Mouse (Mus musculus): Measurements from ENCODE around the gene Nol6. TPM values are rescaled to one million over a fixed set of nuclear protein-coding genes. Genes with fewer than 3 reads are reported as not detected.
A peak's percentile ranks its signal among the peaks of the same experiment; 100 is the strongest.

The Nol6 gene
- total RNA-seq (2021): 10 to 100 TPM; 16.2 to 18.9 TPM
- long read RNA-seq, experiment 1, full-length matches to known transcripts: 4 of 8 reads
- long read RNA-seq, experiment 1, partial matches to known transcripts: 3 of 8 reads
- long read RNA-seq, experiment 1, other reads (novel, unspliced or antisense): 1 of 8 reads
- long read RNA-seq, experiment 2, full-length matches to known transcripts: 3 of 3 reads
- long read RNA-seq, experiment 2, partial matches to known transcripts: 0 of 3 reads
- long read RNA-seq, experiment 2, other reads (novel, unspliced or antisense): 0 of 3 reads

DNA sequence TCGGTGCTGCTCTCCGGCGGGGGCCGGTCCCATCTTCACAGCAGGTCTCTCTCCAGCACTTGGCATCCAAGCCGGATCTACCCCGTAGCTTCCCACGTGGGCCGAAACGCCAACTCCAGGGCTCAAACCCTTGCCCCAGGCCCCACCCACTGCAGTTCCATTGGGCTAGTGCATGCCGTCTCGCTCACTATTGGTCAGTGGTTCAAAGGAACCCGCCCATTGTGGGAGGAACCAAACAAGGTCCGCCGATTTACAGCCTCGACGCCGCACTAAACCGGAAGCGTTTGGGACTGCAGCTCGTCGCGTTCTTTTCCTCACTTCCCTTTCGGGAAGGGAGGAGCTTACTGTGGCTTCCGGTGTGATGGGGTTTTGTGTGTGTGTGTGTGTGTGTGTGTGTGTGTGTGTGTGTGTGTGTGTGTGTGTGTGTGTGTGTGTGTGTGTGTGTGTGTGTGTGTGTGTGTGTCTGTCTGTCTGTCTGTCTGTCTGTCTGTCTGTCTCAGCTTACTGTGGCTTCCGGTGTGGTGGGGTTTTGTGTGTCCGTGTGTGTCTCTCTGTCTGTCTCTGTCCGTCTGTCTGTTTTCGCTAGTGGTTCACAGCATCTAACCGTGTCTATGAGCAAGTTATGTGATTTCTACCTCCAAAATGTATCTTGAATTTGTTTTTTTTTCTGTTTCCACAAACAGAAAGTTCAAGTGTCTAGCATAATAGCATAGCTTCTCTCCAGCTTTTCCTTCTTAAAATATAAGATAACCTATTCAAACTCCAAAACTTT is at the start of gene Nol6:
Gene Nol6, minus strand, starts transcription at position 276 of the 772 bp plus-strand sequence.
- DNase-seq: peak; percentile 98 to 99

GRCm38 (mm10) chr4:41170970-41171369 is 46.7 kb upstream of the Nol6 start:
- no peak for DNase-seq

GRCm38 (mm10) chr4:41165693-41166475 is 41.6 kb upstream of the Nol6 start:
- DNase-seq: peak; percentile 57 to 89

DNA sequence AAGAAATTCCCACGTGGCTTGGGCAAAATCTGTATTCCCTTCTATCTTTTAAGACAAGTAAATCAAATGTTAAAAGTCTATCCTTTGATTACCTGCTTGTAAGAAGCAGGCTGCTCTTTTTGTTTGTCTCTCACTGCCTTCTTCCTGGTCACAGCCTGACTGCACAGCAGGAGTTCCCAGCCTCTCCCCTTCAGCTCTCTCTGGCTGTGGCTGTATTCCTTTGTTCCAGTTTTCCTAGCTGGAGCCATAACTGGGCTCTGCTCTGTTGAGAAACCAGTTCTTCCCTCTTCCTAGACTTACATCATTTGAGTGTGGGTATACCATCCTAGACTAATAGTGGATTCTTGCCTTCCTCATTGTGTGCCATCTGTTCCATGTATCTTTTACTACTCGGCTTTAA is 40.7 kb upstream of the Nol6 start:
- DNase-seq: no peak

DNA sequence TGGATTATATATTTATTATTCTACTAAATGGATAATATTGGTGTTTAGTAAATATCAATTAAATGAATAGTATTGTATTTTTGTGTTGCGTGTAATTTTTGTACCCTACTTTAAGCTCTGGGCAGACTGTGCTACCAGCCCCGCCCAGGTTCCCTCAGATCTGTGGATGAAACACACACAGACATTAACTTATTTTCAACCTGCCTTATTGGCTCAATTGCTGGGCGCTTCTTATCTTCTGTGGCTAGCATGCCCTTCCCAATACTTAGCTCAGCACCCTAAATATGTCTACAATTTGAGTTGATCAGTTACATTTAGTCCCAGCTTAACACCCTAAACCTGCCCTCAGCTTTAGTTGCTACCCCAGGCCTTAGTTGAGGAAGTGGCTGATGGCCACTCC is 37.0 kb upstream of the Nol6 start:
- no peak for DNase-seq

DNA sequence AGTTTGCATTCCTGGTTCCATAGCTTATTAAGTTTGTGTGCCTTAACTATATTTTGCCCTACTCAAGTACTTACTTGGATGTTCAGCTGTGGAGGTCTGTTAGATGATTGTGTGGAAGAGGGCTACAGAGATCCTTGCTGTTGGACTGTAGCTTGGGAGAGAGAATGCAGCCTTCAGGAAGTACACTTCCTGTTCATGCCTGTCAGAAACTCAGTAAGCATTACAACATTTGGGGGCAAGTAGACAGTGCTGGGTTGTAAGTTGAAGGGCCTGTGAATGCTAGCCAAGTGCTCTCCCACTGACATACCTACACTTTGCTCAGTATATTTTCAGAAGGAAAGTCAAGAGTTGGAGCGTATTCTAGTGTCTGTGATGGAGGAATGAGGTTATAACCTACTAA is 34.0 kb upstream of the Nol6 start:
- no peak for DNase-seq

DNA sequence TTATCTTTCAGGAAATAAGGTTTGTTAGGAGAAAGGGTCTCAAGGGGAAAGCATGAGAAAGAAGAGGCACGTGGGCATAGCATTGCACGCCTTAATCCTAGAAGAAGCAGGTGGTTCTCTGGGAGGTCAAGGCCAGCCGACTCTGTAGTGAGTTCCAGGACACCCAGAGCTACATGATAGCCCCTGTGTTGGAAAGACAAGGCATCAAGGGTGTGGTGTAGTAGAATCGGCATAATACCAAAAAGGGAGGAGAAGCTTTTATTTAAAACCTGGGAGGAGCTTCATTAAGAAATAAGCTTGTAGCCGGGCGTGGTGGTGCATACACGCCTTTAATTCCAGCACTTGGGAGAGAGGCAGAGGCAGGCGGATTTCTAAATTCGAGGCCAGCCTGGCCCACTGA is 32.7 kb upstream of the Nol6 start:
- DNase-seq: no peak

DNA sequence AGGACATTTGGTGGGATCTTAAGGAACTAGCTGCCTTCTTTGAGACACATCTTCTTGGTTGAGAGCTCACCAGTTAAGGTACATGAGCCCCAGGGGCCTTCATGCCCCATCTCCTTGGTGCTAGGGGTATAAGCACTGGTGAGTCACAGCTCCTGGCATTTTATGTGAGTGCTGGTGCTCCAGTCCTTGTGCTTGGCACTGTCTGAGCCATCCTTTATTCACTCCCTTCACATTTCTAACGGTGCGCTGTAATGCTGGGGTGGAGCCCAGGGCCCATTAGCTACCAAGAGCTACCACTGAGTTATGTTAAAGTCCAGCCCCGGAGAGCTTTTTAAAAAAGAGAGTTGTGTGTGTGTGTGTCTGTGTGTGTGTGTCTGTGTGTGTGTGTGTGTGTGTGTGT is 28.9 kb upstream of the Nol6 start:
- DNase-seq: no peak

DNA sequence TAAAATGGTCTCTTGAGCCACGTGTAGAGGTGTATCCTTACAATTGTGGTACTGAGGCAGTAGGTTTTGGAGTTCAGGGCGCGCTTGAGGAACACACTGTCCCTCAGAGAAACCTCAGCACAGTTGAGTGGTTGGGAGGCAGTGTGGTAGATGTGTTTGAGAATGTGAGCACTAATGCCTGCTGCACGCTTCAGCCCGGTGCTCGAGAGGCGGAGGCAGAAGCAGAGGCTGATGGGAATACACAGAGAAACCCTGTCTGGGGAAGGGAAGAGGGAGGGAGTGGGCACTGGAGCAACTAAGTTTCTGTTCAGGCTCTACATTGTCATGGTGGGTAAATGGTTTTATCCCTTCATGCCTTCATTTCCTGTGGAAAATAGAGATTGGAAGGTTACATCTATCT is 26.9 kb upstream of the Nol6 start:
- no peak for DNase-seq

DNA sequence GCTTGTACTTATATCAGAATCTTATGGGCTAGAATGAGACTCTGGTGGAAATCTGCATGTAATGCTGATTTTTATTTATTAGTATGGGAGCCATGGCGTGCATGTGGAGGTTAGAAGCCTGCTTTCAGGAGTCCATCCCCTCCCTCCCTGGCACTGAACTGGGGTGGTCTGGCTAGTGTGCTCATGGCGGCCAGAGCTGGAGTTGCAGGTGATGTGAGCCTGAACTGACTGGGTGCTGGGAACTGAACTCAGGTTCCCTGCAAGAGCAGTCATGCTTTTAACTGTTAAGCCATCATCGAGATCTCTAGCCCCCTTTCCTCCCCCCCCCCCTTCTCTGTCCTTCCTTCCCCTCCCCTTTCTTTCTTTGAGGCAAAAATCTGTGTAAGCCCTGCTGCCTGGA is 25.6 kb upstream of the Nol6 start:
- no peak for DNase-seq

- DNase-seq: no peak
These were observed 18.3 kb upstream of the Nol6 start for GRCm38 (mm10) chr4:41142601-41143000.

DNA sequence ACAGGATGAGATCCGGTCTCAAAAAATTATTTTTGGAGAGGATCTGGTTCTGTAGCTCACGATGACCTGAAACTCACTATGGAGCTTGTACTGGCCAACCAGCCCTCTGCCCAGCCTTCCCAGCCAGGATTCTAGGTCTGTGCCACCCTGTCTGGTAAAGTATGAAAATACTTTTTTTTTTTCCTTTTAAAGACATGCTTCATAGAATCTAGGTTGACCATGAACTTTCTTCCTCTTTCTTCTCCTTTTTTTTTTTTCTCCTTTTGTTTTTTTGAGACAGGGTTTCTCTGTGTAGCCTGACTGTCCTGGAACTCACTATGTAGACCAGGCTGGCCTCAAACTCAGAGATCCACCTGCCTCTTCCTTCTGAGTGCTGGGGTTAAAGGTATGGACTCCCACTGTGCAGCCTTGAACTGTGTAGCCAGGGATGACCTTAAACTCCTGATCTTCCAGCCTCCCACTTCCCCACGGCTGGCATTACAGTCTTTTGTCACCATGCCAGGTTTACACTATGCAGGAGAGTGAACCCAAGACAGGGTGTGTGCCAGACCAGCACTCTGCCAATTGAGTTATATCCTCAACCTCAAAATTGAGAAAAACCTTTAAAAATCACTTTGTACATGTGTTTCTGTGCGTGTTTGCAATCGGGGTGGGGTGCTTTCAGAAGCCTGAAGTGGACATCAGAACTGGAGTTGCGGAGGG is 16.1 kb upstream of the Nol6 start:
- DNase-seq: no peak

- DNase-seq: no peak
These were observed 12.6 kb upstream of the Nol6 start for GRCm38 (mm10) chr4:41136811-41137210.

- DNase-seq: peak; percentile 59 to 73
These were observed 12.2 kb upstream of the Nol6 start for GRCm38 (mm10) chr4:41136454-41136805.

DNA sequence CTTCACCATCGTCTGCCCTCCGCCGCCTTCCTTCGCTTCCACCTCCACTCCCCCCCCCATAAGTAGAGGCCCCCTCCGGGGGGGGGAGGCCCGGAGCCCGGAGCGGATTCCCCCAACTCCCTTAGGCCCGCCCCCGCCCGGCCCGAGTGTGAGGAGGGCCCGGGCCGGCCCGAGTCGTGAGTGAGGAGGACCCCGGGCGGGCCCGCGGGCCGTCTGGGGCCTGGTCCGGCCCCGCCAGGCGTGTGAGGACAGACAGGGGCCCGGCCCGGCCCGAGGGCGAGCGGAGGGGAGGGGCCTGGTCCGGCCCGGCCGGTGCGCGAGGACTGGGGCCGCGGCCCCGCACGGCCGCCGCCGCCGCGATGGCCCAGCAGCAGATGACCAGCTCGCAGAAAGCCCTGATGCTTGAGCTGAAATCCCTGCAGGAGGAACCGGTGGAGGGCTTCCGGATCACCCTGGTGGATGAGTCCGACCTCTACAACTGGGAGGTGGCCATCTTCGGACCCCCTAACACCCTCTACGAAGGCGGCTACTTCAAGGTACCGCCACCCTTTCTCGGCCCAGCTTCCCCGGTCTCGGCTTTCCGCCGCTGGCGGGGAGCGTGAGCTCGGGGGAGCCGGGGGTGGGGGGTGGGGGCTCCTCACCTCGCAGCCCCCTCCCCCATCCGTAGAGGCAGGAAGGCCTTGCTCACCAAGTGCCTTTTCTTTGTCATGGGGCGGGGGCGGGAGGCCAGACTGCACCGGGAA is 11.6 kb upstream of the Nol6 start, which contains the start of gene Ube2r2:
Gene Ube2r2, plus strand, starts transcription at position 33 of the 743 bp plus-strand sequence.
- peak; percentile 76 to 82 for DNase-seq

GRCm38 (mm10) chr4:41134935-41135710 is 10.9 kb upstream of the Nol6 start:
- peak; percentile 85 for DNase-seq

DNA sequence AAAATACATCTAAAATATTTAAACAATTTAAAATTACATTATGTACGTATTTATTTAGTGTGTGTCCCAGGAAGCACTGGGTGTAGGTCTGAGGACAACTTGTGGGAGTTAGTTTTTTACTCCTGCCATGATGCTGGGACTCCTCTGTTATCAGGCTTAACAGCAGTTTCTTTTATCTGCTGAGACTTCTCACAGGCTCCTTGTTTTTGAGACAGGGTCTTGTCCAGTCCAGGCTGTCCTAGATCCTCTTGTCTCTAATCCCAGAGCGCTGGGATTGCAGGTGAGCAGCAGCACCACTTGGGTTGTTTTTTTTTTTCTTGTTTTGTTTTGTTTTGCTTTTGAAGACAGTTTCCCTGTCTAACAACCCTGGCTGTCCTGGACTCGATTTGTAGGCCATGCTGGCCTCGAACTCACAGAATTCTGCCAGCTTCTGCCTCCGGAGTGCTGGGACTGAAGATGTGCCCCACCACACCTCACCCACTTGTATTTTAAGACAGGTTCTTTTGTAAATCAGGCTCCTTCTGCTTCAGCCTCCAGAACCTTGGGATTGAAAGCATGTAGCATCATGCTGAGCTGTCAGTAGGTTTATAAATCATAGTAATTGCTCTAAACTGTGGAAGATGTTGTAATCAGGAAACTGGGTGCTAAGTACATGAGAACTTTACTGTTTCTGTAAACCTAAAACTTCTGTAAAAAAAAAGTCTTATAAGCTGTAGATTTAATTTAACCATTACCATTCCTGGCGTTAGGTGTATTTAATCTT is 9.5 kb upstream of the Nol6 start:
- no peak for DNase-seq

GRCm38 (mm10) chr4:41132471-41132870 is 8.2 kb upstream of the Nol6 start:
- no peak for DNase-seq

GRCm38 (mm10) chr4:41129836-41130235 is 5.6 kb upstream of the Nol6 start:
- DNase-seq: no peak

GRCm38 (mm10) chr4:41129406-41129805 is 5.2 kb upstream of the Nol6 start:
- peak; percentile 71 to 79 for DNase-seq
